Mouse (Mus musculus): ENCODE results near the gene Hspb3. TPM values are rescaled to one million over a fixed set of nuclear protein-coding genes. Genes with fewer than 3 reads are reported as not detected.

The Hspb3 gene
- polyA plus RNA-seq, 1 experiment from 2014 or later: 1.0 TPM

DNA sequence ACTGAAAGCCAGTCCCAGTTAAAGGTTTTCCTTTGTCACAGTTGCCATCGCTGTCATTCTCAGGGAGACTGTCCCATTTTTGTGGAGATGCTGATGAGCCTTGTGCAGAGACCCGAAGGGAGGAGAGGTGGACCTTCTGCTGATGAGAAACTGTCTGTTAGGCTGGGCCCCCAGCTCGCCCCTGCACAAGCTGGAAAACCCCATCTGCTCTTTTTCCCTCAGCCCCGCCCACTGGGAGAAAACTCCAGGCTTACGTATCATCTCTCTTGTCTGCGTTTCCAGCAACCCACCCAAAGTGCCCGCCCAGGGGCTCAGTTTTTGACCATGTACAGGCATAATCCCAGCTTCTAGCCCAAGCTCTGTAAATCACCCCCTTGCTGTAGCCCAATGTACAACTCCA lies 17.2 kb upstream of the Hspb3 start:
- peaks cover 12% of the 10 kb centered on the region for H3K4me1 ChIP-seq
- WGBS: 90% methylated on average over 7 of the region's 7 CpGs
- no peaks in the 10 kb centered on the region for H3K36me3 ChIP-seq
- no peak for ATAC-seq (ENCODE audit: insufficient number of reproducible peaks, insufficient read depth, low FRiP score, low TSS enrichment, low read depth)
- H3K27ac ChIP-seq: no peak overlapping the region
- no peak overlapping the region for H3K4me3 ChIP-seq
- no peaks in the 10 kb centered on the region for H3K9me3 ChIP-seq
- H3K27me3 ChIP-seq: no peaks in the 10 kb centered on the region
- no peak overlapping the region for H3K4me2 ChIP-seq
- H3K9ac ChIP-seq: no peak overlapping the region

DNA sequence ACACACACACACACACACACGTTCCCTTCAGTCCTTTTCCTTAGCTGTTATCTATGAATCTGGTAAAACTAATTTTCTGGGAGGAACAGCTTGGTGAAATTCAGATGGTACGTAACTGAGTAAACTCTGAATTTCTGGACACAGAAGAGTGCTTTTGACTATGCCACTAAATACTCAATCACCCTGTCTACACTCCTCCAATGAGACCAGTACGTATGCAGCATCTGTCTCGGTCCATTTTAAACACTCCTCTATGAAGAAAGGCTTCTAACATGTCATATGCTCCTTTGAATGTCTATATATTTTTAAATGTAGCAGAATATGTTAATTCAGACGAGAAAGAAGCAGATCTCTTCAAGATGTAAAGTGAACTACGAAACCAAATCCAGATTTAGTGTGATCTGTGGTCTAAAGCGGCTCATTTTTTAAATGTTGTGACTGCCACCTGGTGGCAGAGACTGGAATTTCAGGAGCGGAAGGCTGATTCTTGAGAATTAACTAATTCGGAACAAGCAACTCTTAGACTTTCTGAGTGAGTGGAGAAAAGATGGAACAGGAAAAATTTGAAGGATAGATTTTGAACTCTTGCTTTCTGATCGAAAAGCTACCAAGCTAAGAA lies 6.1 kb upstream of the Hspb3 start:
- no peak overlapping the region for H3K27ac ChIP-seq
- H3K9me3 ChIP-seq: no peaks in the 10 kb centered on the region
- 22% methylated on average over 10 of the region's 10 CpGs for WGBS
- H3K9ac ChIP-seq: no peak overlapping the region
- H3K4me3 ChIP-seq: no peak overlapping the region
- H3K4me2 ChIP-seq: no peak overlapping the region
- no peaks in the 10 kb centered on the region for H3K36me3 ChIP-seq
- no peak for ATAC-seq (ENCODE audit: insufficient number of reproducible peaks, insufficient read depth, low FRiP score, low TSS enrichment, low read depth)
- peaks cover 5% of the 10 kb centered on the region; the same call in 1 of the 2 replicates for H3K27me3 ChIP-seq
- no peaks in the 10 kb centered on the region; the same call in 1 of the 2 replicates for H3K4me1 ChIP-seq

DNA sequence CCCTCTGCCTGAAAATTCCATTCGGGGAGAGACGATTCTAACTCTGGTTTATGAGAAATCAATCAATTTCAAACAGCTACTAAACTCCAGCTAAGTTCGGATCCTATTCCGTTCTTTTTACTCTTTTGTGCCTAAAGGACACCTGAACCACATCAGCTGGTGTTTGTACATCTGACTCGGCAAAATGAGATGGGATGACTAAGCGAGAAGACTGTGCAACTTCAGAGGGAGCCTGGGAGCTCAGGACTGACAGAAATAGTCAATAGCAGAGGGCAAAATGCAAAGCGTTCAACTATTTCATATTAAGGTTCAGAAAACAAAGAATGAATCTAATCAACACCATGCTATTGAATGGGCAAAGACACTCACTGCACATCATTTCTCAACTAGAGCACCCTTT lies 407 bp upstream of the Hspb3 start:
- Histone ChIP-seq H3K4me3 (no peak overlapping the region), H3K36me3 (no peaks in the 10 kb centered on the region), H3K27me3 (peaks cover 5% of the 10 kb centered on the region; the same call in 1 of the 2 replicates), H3K9ac (no peak overlapping the region), H3K9me3 (no peaks in the 10 kb centered on the region), H3K4me1 (peaks cover 21% of the 10 kb centered on the region), H3K27ac (no peak overlapping the region), H3K4me2 (no peak overlapping the region)
- ATAC-seq (ENCODE audit: insufficient number of reproducible peaks, insufficient read depth, low FRiP score, low TSS enrichment, low read depth): no peak
- WGBS: 86% methylated on average over 7 of the region's 7 CpGs

DNA sequence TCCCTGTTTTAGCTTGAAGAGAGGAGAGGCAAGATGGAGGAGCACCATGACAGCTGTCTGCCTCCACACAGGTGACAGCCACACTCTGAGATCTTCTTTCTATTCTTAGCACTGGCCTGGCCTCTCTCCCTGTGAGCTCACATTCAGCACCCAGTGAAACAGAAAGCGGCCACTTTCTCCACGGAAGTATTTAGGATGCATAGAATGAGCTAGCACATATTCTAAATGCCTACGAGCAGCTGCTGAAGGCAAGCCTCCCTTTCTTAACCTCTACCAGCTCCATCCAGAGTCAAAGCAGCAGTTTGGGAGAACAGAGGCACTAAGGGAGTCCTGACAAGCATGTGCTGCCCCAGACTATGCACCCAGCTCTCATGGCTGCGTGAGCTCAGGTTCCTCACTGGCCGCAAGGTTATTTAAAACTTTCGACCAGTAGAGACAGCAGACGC lies 1.6 kb downstream of the Hspb3 start:
- WGBS: 55% methylated on average over 7 of the region's 7 CpGs
- Histone ChIP-seq H3K9ac (no peak overlapping the region), H3K27me3 (no peaks in the 10 kb centered on the region), H3K4me1 (peaks cover 21% of the 10 kb centered on the region), H3K4me2 (no peak overlapping the region), H3K36me3 (no peaks in the 10 kb centered on the region), H3K9me3 (no peaks in the 10 kb centered on the region), H3K4me3 (no peak overlapping the region), H3K27ac (no peak overlapping the region)
- ATAC-seq (ENCODE audit: insufficient number of reproducible peaks, insufficient read depth, low FRiP score, low TSS enrichment, low read depth): no peak

DNA sequence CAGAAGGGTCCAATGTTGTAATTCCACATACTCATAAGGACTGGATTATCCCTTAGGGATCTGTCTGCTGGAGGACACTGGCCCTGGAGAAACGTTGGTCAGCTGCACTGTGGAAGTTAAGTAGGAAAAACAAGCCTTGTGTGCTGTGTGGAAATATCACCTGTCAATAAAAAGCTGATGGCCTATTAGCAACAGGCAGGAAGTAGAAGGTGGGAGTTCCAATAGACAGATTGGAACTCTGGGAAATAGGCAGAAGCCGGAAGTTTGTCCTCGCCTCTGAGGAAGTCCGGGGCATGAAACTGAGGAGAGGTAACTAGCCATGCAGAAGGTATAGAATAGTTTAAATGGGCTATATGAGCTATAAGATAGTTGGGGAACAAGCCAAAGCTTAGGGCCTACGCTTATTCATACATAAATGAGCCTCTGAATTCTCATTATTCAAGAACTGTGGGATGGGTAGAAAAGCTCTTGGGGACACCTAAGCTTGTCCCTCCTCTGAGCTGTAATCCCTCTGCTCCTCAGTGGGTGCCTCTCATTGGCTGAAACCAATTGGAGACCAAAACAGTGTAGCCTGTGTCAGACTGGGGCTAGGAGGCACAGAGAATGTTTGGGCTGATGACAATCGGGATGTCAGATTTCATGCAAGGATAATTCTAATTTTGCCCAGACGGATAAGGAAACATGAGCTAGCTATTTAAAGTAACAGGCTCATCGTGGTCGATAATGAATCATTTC lies 2.7 kb downstream of the Hspb3 start:
- no peak for ATAC-seq (ENCODE audit: insufficient number of reproducible peaks, insufficient read depth, low FRiP score, low TSS enrichment, low read depth)
- no peak overlapping the region for H3K27ac ChIP-seq
- 66% methylated on average over 9 of the region's 9 CpGs for WGBS
- H3K4me3 ChIP-seq: no peak overlapping the region
- H3K27me3 ChIP-seq: no peaks in the 10 kb centered on the region
- H3K4me1 ChIP-seq: peaks cover 21% of the 10 kb centered on the region
- H3K4me2 ChIP-seq: no peak overlapping the region
- H3K9ac ChIP-seq: no peak overlapping the region
- H3K36me3 ChIP-seq: no peaks in the 10 kb centered on the region
- H3K9me3 ChIP-seq: no peaks in the 10 kb centered on the region

DNA sequence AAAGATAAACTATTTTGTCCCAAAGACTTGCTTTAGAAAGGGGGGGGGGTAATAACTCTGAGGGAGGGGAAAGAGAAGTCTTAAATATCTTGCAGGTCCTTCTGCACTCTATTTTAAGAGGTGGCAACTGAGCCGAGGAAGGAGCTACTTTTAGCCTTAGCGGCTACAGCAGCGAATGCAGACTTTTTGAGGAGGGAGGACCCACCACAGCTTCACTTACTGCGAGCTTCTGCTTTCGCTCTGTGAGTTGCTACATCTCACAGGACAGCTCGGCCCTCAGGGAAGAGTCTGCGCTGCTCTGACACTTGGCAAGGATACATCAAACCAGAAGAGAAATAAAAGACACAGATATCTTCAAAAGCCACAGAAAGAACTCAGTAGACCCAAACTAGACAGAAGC lies 6.3 kb downstream of the Hspb3 start:
- Histone ChIP-seq H3K9ac (no peak overlapping the region), H3K27ac (no peak overlapping the region), H3K4me2 (no peak overlapping the region), H3K36me3 (no peaks in the 10 kb centered on the region), H3K27me3 (no peaks in the 10 kb centered on the region), H3K4me3 (no peak overlapping the region), H3K4me1 (peaks cover 10% of the 10 kb centered on the region; the same call in 1 of the 2 replicates), H3K9me3 (no peaks in the 10 kb centered on the region)
- WGBS: 71% methylated on average over 7 of the region's 7 CpGs
- ATAC-seq (ENCODE audit: insufficient number of reproducible peaks, insufficient read depth, low FRiP score, low TSS enrichment, low read depth): no peak

DNA sequence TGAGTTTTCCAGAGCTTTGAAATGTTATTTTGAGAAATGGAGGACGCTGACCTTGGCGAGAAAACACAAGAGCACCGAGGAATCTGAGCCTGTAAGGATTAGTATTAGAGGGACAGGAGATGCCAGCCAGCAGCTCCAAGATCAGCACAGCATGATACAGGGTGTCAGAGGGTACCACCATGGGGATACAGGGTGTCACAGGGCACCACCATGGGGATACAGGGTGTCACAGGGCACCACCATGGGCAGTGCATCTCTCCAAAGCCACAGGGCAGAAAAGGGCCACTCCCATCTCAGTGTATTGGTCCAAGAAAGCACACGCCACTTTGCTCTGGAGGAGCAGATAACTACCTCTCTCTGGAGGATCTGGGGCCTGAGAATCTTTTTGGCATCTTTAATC lies 6.8 kb downstream of the Hspb3 start:
- H3K27ac ChIP-seq: no peak overlapping the region
- no peak overlapping the region for H3K9ac ChIP-seq
- H3K4me2 ChIP-seq: no peak overlapping the region
- H3K36me3 ChIP-seq: no peaks in the 10 kb centered on the region
- peaks cover 4% of the 10 kb centered on the region; the same call in 1 of the 2 replicates for H3K4me1 ChIP-seq
- no peak overlapping the region for H3K4me3 ChIP-seq
- no peak for ATAC-seq (ENCODE audit: insufficient number of reproducible peaks, insufficient read depth, low FRiP score, low TSS enrichment, low read depth)
- 90% methylated on average over 4 of the region's 4 CpGs for WGBS
- no peaks in the 10 kb centered on the region for H3K27me3 ChIP-seq
- no peaks in the 10 kb centered on the region for H3K9me3 ChIP-seq

DNA sequence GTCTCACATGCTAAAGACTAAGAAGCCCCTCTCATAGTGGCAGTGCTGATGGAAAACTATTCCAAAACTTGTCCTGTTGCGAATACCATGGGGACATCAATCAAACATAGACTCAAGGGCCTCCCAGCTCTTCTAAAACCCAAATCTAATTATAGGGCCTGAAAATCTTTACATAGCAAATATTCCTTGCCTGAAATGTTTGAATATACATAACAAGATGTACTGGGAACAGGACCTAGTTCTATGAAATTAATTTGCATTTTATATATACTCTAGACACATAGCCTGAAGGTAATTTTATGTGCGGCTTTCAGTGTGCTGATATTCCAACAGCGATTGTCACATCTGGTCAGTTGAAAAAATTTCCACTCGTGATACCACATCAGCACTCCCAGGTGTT lies 8.0 kb downstream of the Hspb3 start:
- Histone ChIP-seq H3K9ac (no peak overlapping the region), H3K27ac (no peak overlapping the region), H3K4me2 (no peak overlapping the region), H3K4me3 (no peak overlapping the region), H3K9me3 (no peaks in the 10 kb centered on the region), H3K4me1 (no peaks in the 10 kb centered on the region), H3K27me3 (no peaks in the 10 kb centered on the region), H3K36me3 (no peaks in the 10 kb centered on the region)
- ATAC-seq (ENCODE audit: insufficient number of reproducible peaks, insufficient read depth, low FRiP score, low TSS enrichment, low read depth): no peak
- WGBS: 86% methylated on average over 4 of the region's 4 CpGs

DNA sequence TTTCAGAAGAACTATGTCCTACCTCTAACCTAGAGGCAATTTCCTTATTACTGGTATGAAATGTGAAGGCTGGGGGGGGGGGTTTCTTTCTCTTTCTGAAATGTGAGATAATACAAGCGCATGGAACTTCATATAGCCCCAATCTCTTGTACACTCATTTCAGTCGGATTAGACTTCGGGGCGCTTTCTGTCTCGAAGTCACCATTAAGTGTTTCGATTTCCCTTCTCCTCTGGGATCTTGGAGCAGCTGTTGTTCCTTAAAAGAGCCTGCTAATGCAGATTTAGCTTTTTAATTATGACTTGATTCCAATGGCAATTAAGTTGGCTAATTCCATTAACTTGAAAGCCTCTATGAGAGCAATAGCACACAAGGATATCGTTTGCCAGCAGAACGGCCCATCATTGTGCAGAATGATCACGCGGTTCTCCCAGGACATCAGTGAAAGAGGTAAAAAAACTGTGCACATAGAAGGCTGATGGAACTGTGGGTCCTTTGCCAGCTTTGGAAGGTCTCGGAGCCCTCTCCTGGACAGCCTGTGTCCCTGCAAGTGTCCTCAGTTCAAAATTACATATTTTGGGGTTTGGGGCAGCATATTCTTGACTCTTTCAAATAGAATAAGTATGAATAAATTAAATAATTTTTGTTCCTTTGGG lies 22.4 kb downstream of the Hspb3 start:
- Histone ChIP-seq H3K4me2 (no peak overlapping the region), H3K36me3 (no peaks in the 10 kb centered on the region), H3K9ac (no peak overlapping the region), H3K27ac (no peak overlapping the region), H3K27me3 (no peaks in the 10 kb centered on the region), H3K4me3 (no peak overlapping the region), H3K4me1 (no peaks in the 10 kb centered on the region), H3K9me3 (no peaks in the 10 kb centered on the region)
- 58% methylated on average over 11 of the region's 11 CpGs for WGBS
- no peak for ATAC-seq (ENCODE audit: insufficient number of reproducible peaks, insufficient read depth, low FRiP score, low TSS enrichment, low read depth)

DNA sequence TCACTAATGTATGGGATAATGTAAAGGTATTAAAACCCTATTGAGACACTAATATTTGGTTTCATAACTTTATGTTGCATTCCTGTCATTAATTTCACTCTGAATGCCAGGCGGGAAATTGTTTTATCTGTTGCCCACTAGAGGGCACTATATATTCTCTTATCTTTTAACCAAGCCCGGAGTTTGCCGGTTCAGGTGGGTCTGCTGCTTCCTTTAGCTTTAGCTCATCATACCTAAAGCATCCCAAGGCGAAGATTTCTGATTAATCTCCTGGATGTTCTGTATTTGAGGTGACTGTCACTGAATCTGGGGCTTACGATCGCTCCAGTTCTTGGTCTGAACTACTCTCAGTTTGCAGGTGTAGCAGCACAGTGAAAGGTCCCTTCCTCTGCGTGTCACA lies 24.6 kb downstream of the Hspb3 start:
- Histone ChIP-seq H3K4me1 (0 out of 2 replicates have a peak, but pooled peaks cover 3% of the 10 kb centered on the region), H3K27me3 (no peaks in the 10 kb centered on the region), H3K4me3 (no peak overlapping the region), H3K36me3 (no peaks in the 10 kb centered on the region), H3K9ac (no peak overlapping the region), H3K27ac (no peak overlapping the region), H3K9me3 (no peaks in the 10 kb centered on the region), H3K4me2 (no peak overlapping the region)
- ATAC-seq (ENCODE audit: insufficient number of reproducible peaks, insufficient read depth, low FRiP score, low TSS enrichment, low read depth): no peak
- 27% methylated on average over 7 of the region's 7 CpGs for WGBS

DNA sequence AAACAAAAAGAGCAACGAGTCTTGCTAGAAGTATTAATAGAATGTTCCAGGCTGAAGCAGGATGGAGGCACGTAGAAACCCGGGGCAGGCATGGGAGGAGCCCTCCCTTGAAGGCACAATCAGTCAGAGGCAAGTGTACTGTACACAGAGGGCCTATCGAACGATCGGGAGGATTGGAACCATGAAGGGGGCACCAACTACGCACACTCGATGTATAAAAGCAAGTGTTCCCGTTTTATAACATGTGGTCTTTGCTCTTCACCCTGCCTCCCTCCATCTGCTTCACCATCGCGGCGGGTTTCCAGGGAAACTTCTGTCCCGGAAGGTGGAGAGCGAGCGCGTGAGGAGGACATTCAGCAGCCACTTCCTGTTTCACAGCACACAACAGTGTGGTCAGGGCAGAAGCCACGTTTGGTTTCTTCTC lies 27.7 kb downstream of the Hspb3 start:
- H3K27ac ChIP-seq: no peak overlapping the region
- no peak overlapping the region for H3K4me3 ChIP-seq
- H3K4me1 ChIP-seq: 0 out of 2 replicates have a peak, but pooled peaks cover 3% of the 10 kb centered on the region
- no peaks in the 10 kb centered on the region for H3K36me3 ChIP-seq
- WGBS: 77% methylated on average over 17 of the region's 17 CpGs
- H3K9ac ChIP-seq: no peak overlapping the region
- ATAC-seq (ENCODE audit: insufficient number of reproducible peaks, insufficient read depth, low FRiP score, low TSS enrichment, low read depth): no peak
- no peak overlapping the region for H3K4me2 ChIP-seq
- no peaks in the 10 kb centered on the region for H3K9me3 ChIP-seq
- H3K27me3 ChIP-seq: no peaks in the 10 kb centered on the region; the same call in 1 of the 2 replicates
